Mouse (Mus musculus) megakaryocyte, embryonic 14.5 days (primary cell): ENCODE data around the gene Inpp4b.

Experiments used
- FLI1 ChIP-seq: IDR thresholded peaks from 2 replicates; pipeline ENCODE4 v1.6.1; 2012; ENCODE audit warnings: low read length, inconsistent platforms, mixed read lengths
- GATA1 ChIP-seq: IDR thresholded peaks from 3 replicates; pipeline ENCODE4 v1.6.1; 2012; ENCODE audit warnings: mixed read lengths, low read length, inconsistent platforms, borderline replicate concordance

- TF ChIP-seq GATA1: no peak
- no peak for TF ChIP-seq FLI1
Observed at GRCm38 (mm10) chr8:82017792-82018191, 675.4 kb downstream of the Inpp4b start.
